8 mouse cellular contexts compared by ENCODE assay signal in the genomic region with DNA sequence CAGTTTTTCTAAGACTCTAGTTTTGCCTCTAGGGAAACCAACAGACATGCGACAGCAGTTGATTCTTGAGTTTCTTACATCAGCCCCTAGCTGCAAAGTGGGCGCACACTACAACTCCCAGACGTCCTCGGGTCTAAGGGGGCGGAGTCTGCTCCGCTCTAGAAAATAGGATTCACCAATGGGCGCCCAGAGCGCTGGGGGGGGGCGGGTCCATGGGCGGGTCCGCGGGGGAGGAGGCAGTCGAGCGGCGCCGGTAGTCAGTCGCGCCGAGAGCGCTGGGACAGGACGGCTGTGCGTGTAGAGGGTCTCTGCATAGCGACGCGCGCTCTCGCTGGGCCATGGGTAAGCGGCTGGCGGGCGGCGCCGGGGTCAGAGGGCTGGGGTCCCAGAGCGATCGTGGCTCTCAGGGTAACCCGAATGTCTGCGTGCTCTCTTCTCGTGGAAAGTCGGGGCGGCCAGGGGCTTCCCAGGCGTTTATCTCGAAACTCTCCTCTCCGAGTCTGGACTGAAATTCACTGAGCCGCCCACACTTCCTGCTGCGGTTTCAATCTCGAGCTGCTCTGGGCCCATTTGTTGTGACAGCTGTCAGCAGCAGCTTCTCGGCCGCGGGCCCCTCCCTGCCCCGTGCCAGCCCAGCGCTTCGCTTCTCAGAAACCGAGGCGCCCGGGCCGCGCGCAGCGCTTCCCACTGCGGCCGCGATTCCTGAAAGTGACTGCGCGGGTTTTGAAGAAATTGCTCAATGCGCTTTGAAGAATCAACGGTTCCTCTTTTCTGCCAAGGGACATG. TPM values are rescaled to one million over a fixed set of nuclear protein-coding genes. Genes with fewer than 3 reads are reported as not detected.
DNase-seq lines count a peak whose midpoint lies in the region; ATAC-seq and TF ChIP-seq lines count a peak whose summit lies in the region.

TSS of gene Arid5a (plus strand) at position 239 of the 786 bp plus-strand sequence.

- peak; percentile 98 for TF ChIP-seq POLR2A in cortical plate, adult 2 months (IDR thresholded peaks at IDR 0.05; ENCODE audit: extremely low read depth, insufficient read depth, low read length)

- H3K4me3 ChIP-seq in cortical plate, adult 2 months (ENCODE audit: insufficient read depth, low read length), result peak within 1 kb of the TSS; percentile 65

- DNase-seq in gastrocnemius, postnatal 10 days, result peak; percentile 87
- DNase-seq in left cerebral cortex, postnatal 10 days (ENCODE audit: extremely low spot score in 1 of 2, low spot score in 2 of 2), result peak; percentile 82 to 94
- peak; percentile 83 for DNase-seq in right cerebral cortex, postnatal 25 days
- peak; percentile 71 to 84 for DNase-seq in urinary bladder, postnatal 4 days (ENCODE audit: low spot score in 2 of 2)

- intact Hi-C loops in left cerebral cortex, postnatal 10 days (cut with DNase I), result no loop called here

- TF ChIP-seq CTCF in cortical plate, adult 2 months (IDR thresholded peaks at IDR 0.05; ENCODE audit: extremely low read depth, insufficient read depth, low read length), result no peak

- H3K4me1 ChIP-seq in cortical plate, adult 2 months (ENCODE audit: control insufficient read depth, insufficient read depth, low read length), result peaks cover 2% of the 10 kb centered on the region; the same call in 1 of the 2 replicates

- peak within 1 kb of the TSS; percentile 17; the same call in 1 of the 2 replicates for H3K27ac ChIP-seq in cortical plate, adult 2 months (ENCODE audit: insufficient read depth, low read length)

- peak; percentile 75 for ATAC-seq in activated CD4-positive, CD25-positive, alpha-beta regulatory T cell, adult 4 months
- ATAC-seq in inflammation-experienced regulatory T-cells, adult 6 months, result peak; percentile 81
- peak; percentile 82 for ATAC-seq in megakaryocyte-erythroid progenitor cell, adult 5-6 weeks (replicated peaks; ENCODE audit: low FRiP score, low TSS enrichment, poor library complexity, severe bottlenecking)

RNA-seq across cellular contexts. Expression of gene Arid5a, which starts in this region (rescaled TPM):
- polyA plus RNA-seq in activated CD4-positive, CD25-positive, alpha-beta regulatory T cell, adult 4 months (2017; shearing (Covaris generic)), result 10 to 100 TPM; 74.3 to 91.9 TPM
- 9.5 and 11.3 TPM in 2 replicates for polyA plus RNA-seq in cortical plate, adult 2 months (2012; rRNA removed)
- 10 to 100 TPM; 15.5 to 16.4 TPM for total RNA-seq in gastrocnemius, postnatal 10 days (2021)
- 10 to 100 TPM; 75.9 to 89.1 (median 88.6) TPM for polyA plus RNA-seq in inflammation-experienced regulatory T-cells, adult 6 months (2017; shearing (Covaris generic))
- total RNA-seq in left cerebral cortex, postnatal 10 days (2021), result 10 to 100 TPM in 1 of 2 experiments, 1 to 10 TPM in 1; 9.8 to 10.5 TPM
- 6.0 and 7.6 TPM in 2 replicates for total RNA-seq in megakaryocyte-erythroid progenitor cell, adult 5-6 weeks (2014; fragmentation: Nextera tagmentation)
- total RNA-seq in megakaryocyte-erythroid progenitor cell, adult 5-6 weeks (2017), result 3.2 and 4.3 TPM in 2 replicates

Comparison
In these comparisons a context has a peak if more than half of its experiments do, and no peak if none do; other contexts are left out.
1. Peak in every context shown above with its lines: DNase-seq, ATAC-seq, H3K4me3 ChIP-seq and H3K27ac ChIP-seq.